Mouse (Mus musculus): Measurements from ENCODE around the gene Cdh11.

DNA sequence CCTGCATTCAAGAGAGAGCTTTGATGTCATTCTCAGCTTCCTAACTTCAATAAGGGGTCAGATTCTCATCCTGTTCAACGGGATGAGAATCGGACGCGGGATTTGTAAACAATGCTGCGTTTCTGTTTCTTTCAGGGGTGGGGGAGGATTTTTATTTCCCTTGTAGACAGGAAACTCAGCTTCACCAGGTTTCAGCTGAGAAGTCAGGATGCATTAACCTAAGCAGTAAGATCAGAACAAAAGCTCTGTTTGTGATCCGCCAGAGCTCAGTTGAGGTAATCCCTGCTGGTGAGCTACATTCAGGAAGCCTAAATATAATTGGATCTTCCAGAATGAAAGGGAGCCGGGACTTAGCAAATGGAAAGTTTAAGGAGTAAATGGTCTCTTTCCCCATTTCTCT, 78.1 kb downstream of the Cdh11 start:
- TF ChIP-seq CTCF (conservative IDR thresholded peaks at IDR 0.05; ENCODE audit: low read length) (no peak), NANOG (IDR thresholded peaks at IDR 0.05; ENCODE audit: borderline replicate concordance, low read length) (no peak)
